Mouse (Mus musculus): ENCODE measurements around the gene Cope. TPM values are rescaled to one million over a fixed set of nuclear protein-coding genes. Genes with fewer than 3 reads are reported as not detected.

Gene Cope
- 354 and 410 TPM in 2 replicates for polyA plus RNA-seq (2015; fragmentation: Nextera tagmentation; extraction: Ambion mirVana)

- H3K27ac ChIP-seq (ENCODE audit: low read length), result peak within 1 kb of the TSS; percentile 82
- peak within 1 kb of the TSS; percentile 76 for H3K4me2 ChIP-seq (ENCODE audit: low read depth, low read length)
- no peaks in the 10 kb centered on the region; the same call in none of the 2 replicates for H3K36me3 ChIP-seq (ENCODE audit: control insufficient read depth, insufficient read depth, low read length)
- peaks cover 12% of the 10 kb centered on the region for H3K4me1 ChIP-seq (ENCODE audit: control insufficient read depth, insufficient read depth, low read length)
- H3K27me3 ChIP-seq (ENCODE audit: control insufficient read depth, insufficient read depth, low read length), result no peaks in the 10 kb centered on the region
- peak within 1 kb of the TSS; percentile 68 for H3K4me3 ChIP-seq (replicated peaks; ENCODE audit: low read length)
- peak within 1 kb of the TSS; percentile 80 for H3K9ac ChIP-seq (ENCODE audit: low read length)
- under 1% methylated on average over 40 of the region's 40 CpGs for WGBS
- ATAC-seq (ENCODE audit: insufficient read depth, low FRiP score), result peak; percentile 90
- no peaks in the 10 kb centered on the region for H3K9me3 ChIP-seq (replicated peaks; ENCODE audit: control insufficient read depth, low read length)
Observed at GRCm38 (mm10) chr8:70302358-70302890, at the start of gene Cope, which contains the start of gene Ddx49. Cope (plus strand) TSS chr8:70302518. Ddx49 (minus strand) TSS chr8:70302489.

GRCm38 (mm10) chr8:70254628-70255027, 47.7 kb upstream of the Cope start:
- WGBS, result 63% methylated on average over 1 of the region's 1 CpGs
- ATAC-seq (ENCODE audit: insufficient read depth, low FRiP score), result no peak

DNA sequence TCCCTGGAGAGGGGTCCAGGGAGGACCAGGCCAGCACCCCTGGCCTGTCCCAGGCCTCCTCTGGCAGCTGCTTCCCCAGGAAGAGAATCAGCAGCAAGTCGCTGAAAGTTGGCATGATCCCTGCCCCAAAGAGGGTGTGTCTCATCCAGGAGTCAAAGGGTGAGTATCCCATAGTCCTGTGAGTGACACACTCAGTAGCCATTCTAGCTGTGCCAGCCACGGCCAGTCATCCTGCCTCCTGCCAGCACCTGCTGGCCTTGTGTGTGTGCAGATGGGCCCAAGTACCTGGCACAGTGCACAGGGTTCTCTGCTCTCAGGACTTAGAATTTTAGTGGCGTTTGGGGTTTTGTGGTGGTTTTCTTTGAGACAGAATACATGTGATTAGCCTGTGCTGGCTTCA, 44.9 kb upstream of the Cope start:
- Histone ChIP-seq H3K4me2 (ENCODE audit: low read depth, low read length) (no peak overlapping the region), H3K9ac (ENCODE audit: low read length) (no peak overlapping the region), H3K27ac (ENCODE audit: low read length) (no peak overlapping the region), H3K27me3 (ENCODE audit: control insufficient read depth, insufficient read depth, low read length) (no peaks in the 10 kb centered on the region), H3K4me3 (replicated peaks; ENCODE audit: low read length) (no peak overlapping the region), H3K4me1 (ENCODE audit: control insufficient read depth, insufficient read depth, low read length) (no peaks in the 10 kb centered on the region), H3K9me3 (replicated peaks; ENCODE audit: control insufficient read depth, low read length) (no peaks in the 10 kb centered on the region), H3K36me3 (ENCODE audit: control insufficient read depth, insufficient read depth, low read length) (peaks cover 36% of the 10 kb centered on the region)
- ATAC-seq (ENCODE audit: insufficient read depth, low FRiP score), result no peak
- 78% methylated on average over 3 of the region's 3 CpGs for WGBS

More at GRCm38 (mm10) chr8:70254628-70255027, 47.7 kb upstream of the Cope start:
- Histone ChIP-seq H3K9ac (ENCODE audit: low read length) (no peak overlapping the region), H3K9me3 (replicated peaks; ENCODE audit: control insufficient read depth, low read length) (no peaks in the 10 kb centered on the region), H3K4me3 (replicated peaks; ENCODE audit: low read length) (no peak overlapping the region), H3K4me1 (ENCODE audit: control insufficient read depth, insufficient read depth, low read length) (no peaks in the 10 kb centered on the region), H3K36me3 (ENCODE audit: control insufficient read depth, insufficient read depth, low read length) (peaks cover 43% of the 10 kb centered on the region), H3K4me2 (ENCODE audit: low read depth, low read length) (no peak overlapping the region), H3K27ac (ENCODE audit: low read length) (no peak overlapping the region), H3K27me3 (ENCODE audit: control insufficient read depth, insufficient read depth, low read length) (no peaks in the 10 kb centered on the region)

DNA sequence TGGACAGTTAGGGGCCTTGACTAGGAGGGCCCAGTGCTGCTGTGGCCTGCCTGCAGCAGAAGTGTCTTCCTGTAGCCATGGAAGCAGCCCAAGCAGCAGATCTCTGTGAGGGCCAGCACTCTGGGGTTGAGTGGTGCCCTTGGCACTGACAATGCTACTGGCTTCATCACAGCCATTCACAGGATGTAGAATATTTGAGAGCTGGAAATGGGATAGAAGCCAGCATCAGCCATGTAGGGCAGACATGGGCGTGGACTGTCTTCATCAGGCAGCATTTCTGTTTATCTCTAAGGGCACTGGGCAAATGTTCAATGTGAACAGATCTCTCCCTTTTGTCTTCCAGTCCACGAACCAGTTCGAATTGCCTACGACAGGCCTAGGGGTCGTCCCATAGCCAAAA, 43.7 kb upstream of the Cope start:
- Histone ChIP-seq H3K36me3 (ENCODE audit: control insufficient read depth, insufficient read depth, low read length) (peaks cover 36% of the 10 kb centered on the region), H3K9me3 (replicated peaks; ENCODE audit: control insufficient read depth, low read length) (no peaks in the 10 kb centered on the region), H3K27me3 (ENCODE audit: control insufficient read depth, insufficient read depth, low read length) (no peaks in the 10 kb centered on the region), H3K4me3 (replicated peaks; ENCODE audit: low read length) (no peak overlapping the region), H3K27ac (ENCODE audit: low read length) (no peak overlapping the region), H3K4me2 (ENCODE audit: low read depth, low read length) (no peak overlapping the region), H3K4me1 (ENCODE audit: control insufficient read depth, insufficient read depth, low read length) (no peaks in the 10 kb centered on the region), H3K9ac (ENCODE audit: low read length) (no peak overlapping the region)
- 87% methylated on average over 5 of the region's 5 CpGs for WGBS
- no peak for ATAC-seq (ENCODE audit: insufficient read depth, low FRiP score)

GRCm38 (mm10) chr8:70259043-70259442, 43.3 kb upstream of the Cope start:
- Histone ChIP-seq H3K27me3 (ENCODE audit: control insufficient read depth, insufficient read depth, low read length) (no peaks in the 10 kb centered on the region), H3K4me3 (replicated peaks; ENCODE audit: low read length) (no peak overlapping the region), H3K9me3 (replicated peaks; ENCODE audit: control insufficient read depth, low read length) (no peaks in the 10 kb centered on the region), H3K9ac (ENCODE audit: low read length) (no peak overlapping the region), H3K4me1 (ENCODE audit: control insufficient read depth, insufficient read depth, low read length) (no peaks in the 10 kb centered on the region), H3K27ac (ENCODE audit: low read length) (no peak overlapping the region), H3K36me3 (ENCODE audit: control insufficient read depth, insufficient read depth, low read length) (peaks cover 31% of the 10 kb centered on the region), H3K4me2 (ENCODE audit: low read depth, low read length) (no peak overlapping the region)
- 79% methylated on average over 2 of the region's 2 CpGs for WGBS
- no peak for ATAC-seq (ENCODE audit: insufficient read depth, low FRiP score)

DNA sequence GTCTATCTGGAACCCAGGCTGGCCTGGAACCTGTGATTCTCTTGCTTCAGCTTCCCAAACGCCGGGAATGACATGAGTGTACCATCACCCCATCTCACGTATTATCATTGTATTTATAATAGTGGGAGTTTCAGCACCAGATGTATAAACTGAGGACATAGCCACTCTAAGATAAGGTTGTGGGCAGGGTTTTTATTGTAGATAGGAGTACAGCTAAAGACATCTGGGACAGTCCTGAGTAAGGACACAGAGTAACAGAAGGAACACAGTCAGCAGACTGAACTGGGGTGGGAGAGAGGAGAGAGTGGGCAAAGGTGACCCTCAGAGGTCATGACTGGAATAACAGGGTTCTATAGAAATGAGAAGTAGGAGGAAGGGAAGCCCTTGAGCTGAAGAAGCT, 34.6 kb upstream of the Cope start:
- Histone ChIP-seq H3K36me3 (ENCODE audit: control insufficient read depth, insufficient read depth, low read length) (0 out of 2 replicates have a peak, but pooled peaks cover 3% of the 10 kb centered on the region), H3K27ac (ENCODE audit: low read length) (no peak overlapping the region), H3K4me3 (replicated peaks; ENCODE audit: low read length) (no peak overlapping the region), H3K9ac (ENCODE audit: low read length) (no peak overlapping the region), H3K9me3 (replicated peaks; ENCODE audit: control insufficient read depth, low read length) (no peaks in the 10 kb centered on the region), H3K4me2 (ENCODE audit: low read depth, low read length) (no peak overlapping the region), H3K27me3 (ENCODE audit: control insufficient read depth, insufficient read depth, low read length) (no peaks in the 10 kb centered on the region), H3K4me1 (ENCODE audit: control insufficient read depth, insufficient read depth, low read length) (0 out of 2 replicates have a peak, but pooled peaks cover 6% of the 10 kb centered on the region)
- no peak for ATAC-seq (ENCODE audit: insufficient read depth, low FRiP score)
- WGBS, result 81% methylated on average over 3 of the region's 3 CpGs

DNA sequence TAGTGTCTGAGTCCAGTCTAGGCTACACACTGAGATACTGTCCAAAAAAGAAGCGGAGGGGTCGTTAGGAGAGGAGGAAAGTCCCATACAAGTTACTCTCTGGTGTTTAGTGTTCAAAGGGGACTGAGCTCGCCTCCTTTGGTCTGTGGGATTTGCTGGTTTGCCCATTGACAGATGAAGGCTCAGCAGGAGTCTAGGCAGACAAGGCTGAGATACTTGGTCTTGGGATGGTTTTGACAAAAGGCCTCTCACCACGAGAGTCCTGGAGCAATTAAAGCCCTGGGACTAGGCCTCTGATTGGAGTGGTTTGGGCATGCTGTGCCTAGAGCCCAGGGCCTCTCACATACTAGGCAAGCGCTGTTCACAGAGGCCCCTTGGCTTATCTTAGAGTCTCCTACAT, 34.0 kb upstream of the Cope start:
- no peaks in the 10 kb centered on the region for H3K9me3 ChIP-seq (replicated peaks; ENCODE audit: control insufficient read depth, low read length)
- H3K27me3 ChIP-seq (ENCODE audit: control insufficient read depth, insufficient read depth, low read length), result no peaks in the 10 kb centered on the region
- no peak overlapping the region for H3K4me2 ChIP-seq (ENCODE audit: low read depth, low read length)
- WGBS, result 68% methylated on average over 5 of the region's 5 CpGs
- no peak for ATAC-seq (ENCODE audit: insufficient read depth, low FRiP score)
- no peak overlapping the region for H3K9ac ChIP-seq (ENCODE audit: low read length)
- no peak overlapping the region for H3K27ac ChIP-seq (ENCODE audit: low read length)
- 0 out of 2 replicates have a peak, but pooled peaks cover 2% of the 10 kb centered on the region for H3K36me3 ChIP-seq (ENCODE audit: control insufficient read depth, insufficient read depth, low read length)
- 0 out of 2 replicates have a peak, but pooled peaks cover 6% of the 10 kb centered on the region for H3K4me1 ChIP-seq (ENCODE audit: control insufficient read depth, insufficient read depth, low read length)
- H3K4me3 ChIP-seq (replicated peaks; ENCODE audit: low read length), result no peak overlapping the region

- WGBS, result 49% methylated on average over 11 of the region's 11 CpGs
- no peaks in the 10 kb centered on the region for H3K36me3 ChIP-seq (ENCODE audit: control insufficient read depth, insufficient read depth, low read length)
- no peak overlapping the region for H3K4me3 ChIP-seq (replicated peaks; ENCODE audit: low read length)
- H3K4me1 ChIP-seq (ENCODE audit: control insufficient read depth, insufficient read depth, low read length), result 0 out of 2 replicates have a peak, but pooled peaks cover 6% of the 10 kb centered on the region
- H3K9ac ChIP-seq (ENCODE audit: low read length), result no peak overlapping the region
- H3K4me2 ChIP-seq (ENCODE audit: low read depth, low read length), result no peak overlapping the region
- H3K27ac ChIP-seq (ENCODE audit: low read length), result no peak overlapping the region
- no peaks in the 10 kb centered on the region for H3K9me3 ChIP-seq (replicated peaks; ENCODE audit: control insufficient read depth, low read length)
- no peak for ATAC-seq (ENCODE audit: insufficient read depth, low FRiP score)
- no peaks in the 10 kb centered on the region for H3K27me3 ChIP-seq (ENCODE audit: control insufficient read depth, insufficient read depth, low read length)
Observed at GRCm38 (mm10) chr8:70268799-70269565, 33.3 kb upstream of the Cope start.

GRCm38 (mm10) chr8:70272949-70273348, 29.4 kb upstream of the Cope start:
- Histone ChIP-seq H3K27me3 (ENCODE audit: control insufficient read depth, insufficient read depth, low read length) (no peaks in the 10 kb centered on the region), H3K9me3 (replicated peaks; ENCODE audit: control insufficient read depth, low read length) (no peaks in the 10 kb centered on the region), H3K4me1 (ENCODE audit: control insufficient read depth, insufficient read depth, low read length) (peaks cover 7% of the 10 kb centered on the region; the same call in 1 of the 2 replicates), H3K4me3 (replicated peaks; ENCODE audit: low read length) (no peak overlapping the region), H3K36me3 (ENCODE audit: control insufficient read depth, insufficient read depth, low read length) (no peaks in the 10 kb centered on the region), H3K4me2 (ENCODE audit: low read depth, low read length) (no peak overlapping the region), H3K9ac (ENCODE audit: low read length) (no peak overlapping the region), H3K27ac (ENCODE audit: low read length) (no peak overlapping the region)
- ATAC-seq (ENCODE audit: insufficient read depth, low FRiP score), result peak; percentile 45; the same call in 1 of the 2 replicates
- WGBS, result 44% methylated on average over 3 of the region's 3 CpGs
